Mouse (Mus musculus): Measurements from ENCODE around the gene Tmem98.

- TF ChIP-seq SMC3 (IDR thresholded peaks at IDR 0.05; ENCODE audit: low read depth, low read length) = no peak
- TF ChIP-seq RCOR1 (conservative IDR thresholded peaks at IDR 0.05; ENCODE audit: low read depth, low read length) = no peak
- no peak for TF ChIP-seq CHD2 (IDR thresholded peaks at IDR 0.05; ENCODE audit: low read length)
- no peak for TF ChIP-seq JUND (conservative IDR thresholded peaks at IDR 0.05; ENCODE audit: low read depth, low read length)
- no peak for TF ChIP-seq POLR2A (IDR thresholded peaks at IDR 0.05; ENCODE audit: low read depth, low read length)
- no peak for TF ChIP-seq MAZ (IDR thresholded peaks at IDR 0.05; ENCODE audit: low read depth, low read length)
- no peak for TF ChIP-seq USF2 (conservative IDR thresholded peaks at IDR 0.05; ENCODE audit: low read depth, low read length)
- TF ChIP-seq CHD1 (IDR thresholded peaks at IDR 0.05; ENCODE audit: low read depth, low read length) = no peak
- TF ChIP-seq E2F4 (IDR thresholded peaks at IDR 0.05; ENCODE audit: insufficient replicate concordance, low read depth, low read length) = no peak
- no peak for TF ChIP-seq MAX (IDR thresholded peaks at IDR 0.05; ENCODE audit: low read length)
- no peak for TF ChIP-seq ZC3H11A (IDR thresholded peaks at IDR 0.05; ENCODE audit: low read depth, low read length)
- no peak for TF ChIP-seq NELFE (IDR thresholded peaks at IDR 0.05; ENCODE audit: low read depth, low read length)
These were observed 28.4 kb upstream of the Tmem98 start for GRCm38 (mm10) chr11:80781535-80781934.
